Mouse (Mus musculus): ENCODE measurements around the gene Inpp4b.
A peak's percentile ranks its signal among the peaks of the same experiment; 100 is the strongest.

Inpp4b gene

GRCm38 (mm10) chr8:81702038-81702437 is 359.7 kb downstream of the Inpp4b start:
- no peak for DNase-seq (ENCODE audit: extremely low read depth, insufficient read length, low spot score)

GRCm38 (mm10) chr8:81703571-81704365 is 361.4 kb downstream of the Inpp4b start:
- DNase-seq (ENCODE audit: extremely low read depth, insufficient read length, low spot score) = no peak

- no peak for DNase-seq (ENCODE audit: extremely low read depth, insufficient read length, low spot score)
Observed at GRCm38 (mm10) chr8:81707436-81707835, 365.1 kb downstream of the Inpp4b start.

- no peak for DNase-seq (ENCODE audit: extremely low read depth, insufficient read length, low spot score)
Observed at GRCm38 (mm10) chr8:81731332-81731731, 389.0 kb downstream of the Inpp4b start.

- no peak for DNase-seq (ENCODE audit: extremely low read depth, insufficient read length, low spot score)
Observed at GRCm38 (mm10) chr8:81735655-81736054, 393.3 kb downstream of the Inpp4b start.

GRCm38 (mm10) chr8:81736103-81736502 is 393.7 kb downstream of the Inpp4b start:
- DNase-seq (ENCODE audit: extremely low read depth, insufficient read length, low spot score) = no peak

GRCm38 (mm10) chr8:81742588-81742987 is 400.2 kb downstream of the Inpp4b start:
- no peak for DNase-seq (ENCODE audit: extremely low read depth, insufficient read length, low spot score)

- no peak for DNase-seq (ENCODE audit: extremely low read depth, insufficient read length, low spot score)
Observed at GRCm38 (mm10) chr8:81743040-81743439, 400.7 kb downstream of the Inpp4b start.

- no peak for DNase-seq (ENCODE audit: extremely low read depth, insufficient read length, low spot score)
Observed at GRCm38 (mm10) chr8:81745439-81745838, 403.1 kb downstream of the Inpp4b start.

- no peak for DNase-seq (ENCODE audit: extremely low read depth, insufficient read length, low spot score)
Observed at GRCm38 (mm10) chr8:81751159-81751558, 408.8 kb downstream of the Inpp4b start.

GRCm38 (mm10) chr8:81756663-81757062 is 414.3 kb downstream of the Inpp4b start:
- DNase-seq (ENCODE audit: extremely low read depth, insufficient read length, low spot score) = peak; percentile 31

- DNase-seq (ENCODE audit: extremely low read depth, insufficient read length, low spot score) = no peak
Observed at GRCm38 (mm10) chr8:81757580-81758144, 415.3 kb downstream of the Inpp4b start.

- no peak for DNase-seq (ENCODE audit: extremely low read depth, insufficient read length, low spot score)
Observed at GRCm38 (mm10) chr8:81761466-81761865, 419.1 kb downstream of the Inpp4b start.

- DNase-seq (ENCODE audit: extremely low read depth, insufficient read length, low spot score) = no peak
Observed at GRCm38 (mm10) chr8:81766033-81766432, 423.7 kb downstream of the Inpp4b start.

GRCm38 (mm10) chr8:81767411-81768312 is 425.3 kb downstream of the Inpp4b start:
- no peak for DNase-seq (ENCODE audit: extremely low read depth, insufficient read length, low spot score)

GRCm38 (mm10) chr8:81768313-81768675 is 425.9 kb downstream of the Inpp4b start:
- no peak for DNase-seq (ENCODE audit: extremely low read depth, insufficient read length, low spot score)

- DNase-seq (ENCODE audit: extremely low read depth, insufficient read length, low spot score) = no peak
Observed at GRCm38 (mm10) chr8:81768731-81769445, 426.5 kb downstream of the Inpp4b start.

GRCm38 (mm10) chr8:81770603-81771276 is 428.4 kb downstream of the Inpp4b start:
- DNase-seq (ENCODE audit: extremely low read depth, insufficient read length, low spot score) = no peak

GRCm38 (mm10) chr8:81772855-81773254 is 430.5 kb downstream of the Inpp4b start:
- no peak for DNase-seq (ENCODE audit: extremely low read depth, insufficient read length, low spot score)

GRCm38 (mm10) chr8:81773305-81773965 is 431.1 kb downstream of the Inpp4b start:
- DNase-seq (ENCODE audit: extremely low read depth, insufficient read length, low spot score) = no peak
